Mouse (Mus musculus): ENCODE data around the gene Trim42.

Gene Trim42

GRCm38 (mm10) chr9:97369591-97369990, at the start of gene Trim42:
Trim42 (minus strand) TSS chr9:97369958.
- DNase-seq (ENCODE audit: low read depth, low spot score): no peak

GRCm38 (mm10) chr9:97414876-97415668, 45.3 kb upstream of the Trim42 start:
- no peak for DNase-seq (ENCODE audit: low read depth, low spot score)

- no peak for DNase-seq (ENCODE audit: low read depth, low spot score)
These were observed 38.4 kb upstream of the Trim42 start for GRCm38 (mm10) chr9:97408142-97408541.

GRCm38 (mm10) chr9:97356441-97356840, 13.3 kb downstream of the Trim42 start:
- no peak for DNase-seq (ENCODE audit: low read depth, low spot score)

GRCm38 (mm10) chr9:97344767-97345297, 24.9 kb downstream of the Trim42 start:
- DNase-seq (ENCODE audit: low read depth, low spot score): no peak

- no peak for DNase-seq (ENCODE audit: low read depth, low spot score)
These were observed 28.0 kb downstream of the Trim42 start for GRCm38 (mm10) chr9:97341772-97342171.

GRCm38 (mm10) chr9:97322846-97323245, 46.9 kb downstream of the Trim42 start:
- DNase-seq (ENCODE audit: low read depth, low spot score): peak; percentile 17

- no peak for DNase-seq (ENCODE audit: low read depth, low spot score)
These were observed 47.6 kb downstream of the Trim42 start for GRCm38 (mm10) chr9:97322120-97322519.

GRCm38 (mm10) chr9:97315421-97316055, 54.2 kb downstream of the Trim42 start:
- no peak for DNase-seq (ENCODE audit: low read depth, low spot score)

- no peak for DNase-seq (ENCODE audit: low read depth, low spot score)
These were observed 58.1 kb downstream of the Trim42 start for GRCm38 (mm10) chr9:97311614-97312013.

- DNase-seq (ENCODE audit: low read depth, low spot score): no peak
These were observed 60.2 kb downstream of the Trim42 start for GRCm38 (mm10) chr9:97309509-97310053.

- DNase-seq (ENCODE audit: low read depth, low spot score): no peak
These were observed 61.9 kb downstream of the Trim42 start for GRCm38 (mm10) chr9:97307705-97308485.
